Mouse (Mus musculus): ENCODE measurements at regions not wholly inside any gene's neighbourhood (a gene's known extent, or its start where the extent isn't known, plus 50 kb on each side); places are given as distances from the start of the nearest gene placed in this dataset.

DNA sequence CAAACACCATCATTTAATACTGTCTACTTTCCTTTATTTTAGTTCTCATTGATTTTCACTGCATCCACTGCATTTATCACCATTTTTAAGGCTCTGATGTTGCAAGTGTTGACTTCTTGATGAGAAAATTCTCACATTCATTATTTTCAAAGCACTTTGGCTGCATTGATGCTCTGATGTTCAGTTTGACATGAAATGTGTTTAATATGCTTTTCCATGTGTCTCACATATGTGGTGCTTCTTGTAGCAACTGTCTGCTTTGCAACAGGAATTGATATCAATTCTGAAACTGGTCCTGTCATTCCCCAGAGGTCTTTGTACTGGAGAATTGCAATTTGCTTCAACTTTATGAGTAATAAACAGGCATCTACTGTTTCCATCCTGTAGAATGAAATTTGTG lies 1676.1 kb upstream of the Flrt2 start:
- no peak for ATAC-seq
- no peak overlapping the region for H3K27ac ChIP-seq
- no peaks in the 10 kb centered on the region for H3K36me3 ChIP-seq
- no peaks in the 10 kb centered on the region for H3K4me1 ChIP-seq (replicated peaks)
- no peak overlapping the region for H3K9ac ChIP-seq (replicated peaks)
- no peak overlapping the region for H3K4me2 ChIP-seq (replicated peaks)
- no peaks in the 10 kb centered on the region for H3K27me3 ChIP-seq
- H3K4me3 ChIP-seq (replicated peaks), result no peak overlapping the region
- no peaks in the 10 kb centered on the region for H3K9me3 ChIP-seq

DNA sequence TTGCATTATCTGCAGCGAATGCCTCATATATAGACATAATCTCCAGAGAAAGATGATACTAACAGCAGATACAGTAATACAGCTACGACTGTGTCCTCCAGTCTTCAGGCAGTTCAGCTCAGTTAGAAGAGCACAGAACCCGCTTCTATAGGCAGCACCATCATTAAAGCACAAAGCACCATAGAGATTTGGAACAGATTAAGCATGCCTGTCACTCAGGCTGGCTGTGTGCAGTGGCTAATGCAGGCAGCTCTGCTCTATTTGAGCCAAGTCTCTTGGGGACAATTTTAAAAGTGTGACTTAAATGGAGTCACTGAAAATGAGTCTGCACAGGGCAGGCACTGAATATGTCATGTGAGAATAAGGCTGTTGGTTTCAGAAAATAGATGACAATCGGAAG lies 1660.7 kb upstream of the Flrt2 start:
- H3K27me3 ChIP-seq, result no peaks in the 10 kb centered on the region
- no peaks in the 10 kb centered on the region for H3K9me3 ChIP-seq
- ATAC-seq, result peak; percentile 99
- no peak overlapping the region for H3K4me3 ChIP-seq (replicated peaks)
- H3K27ac ChIP-seq, result no peak overlapping the region
- H3K4me2 ChIP-seq (replicated peaks), result no peak overlapping the region
- peaks cover 6% of the 10 kb centered on the region for H3K4me1 ChIP-seq (replicated peaks)
- H3K9ac ChIP-seq (replicated peaks), result no peak overlapping the region
- WGBS, result 32% methylated on average over 4 of the region's 4 CpGs
- H3K36me3 ChIP-seq, result no peaks in the 10 kb centered on the region

DNA sequence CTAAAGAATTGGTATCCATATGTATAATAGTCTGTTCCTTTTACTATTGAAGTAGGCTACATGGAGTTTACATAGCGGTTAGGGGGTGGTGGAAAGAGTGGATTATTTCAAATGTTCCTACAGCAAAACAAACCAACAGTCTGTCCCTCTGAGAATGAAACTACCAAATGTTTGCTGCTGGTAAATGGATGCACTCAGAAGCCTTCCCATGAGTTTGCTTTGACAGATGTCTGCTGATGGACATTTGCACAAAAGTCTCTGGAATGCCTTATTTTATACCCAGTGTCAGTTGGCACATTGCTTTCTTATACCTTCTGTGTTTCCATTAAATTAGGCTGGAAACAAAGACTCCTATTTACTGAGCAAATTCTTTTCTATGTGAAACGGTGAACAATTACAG lies 1644.1 kb upstream of the Flrt2 start:
- H3K4me1 ChIP-seq (replicated peaks), result no peaks in the 10 kb centered on the region
- no peak for ATAC-seq
- 76% methylated on average over 2 of the region's 2 CpGs for WGBS
- H3K4me3 ChIP-seq (replicated peaks), result no peak overlapping the region
- no peaks in the 10 kb centered on the region for H3K9me3 ChIP-seq
- H3K36me3 ChIP-seq, result no peaks in the 10 kb centered on the region
- H3K27ac ChIP-seq, result no peak overlapping the region
- H3K27me3 ChIP-seq, result no peaks in the 10 kb centered on the region
- no peak overlapping the region for H3K9ac ChIP-seq (replicated peaks)
- H3K4me2 ChIP-seq (replicated peaks), result no peak overlapping the region

DNA sequence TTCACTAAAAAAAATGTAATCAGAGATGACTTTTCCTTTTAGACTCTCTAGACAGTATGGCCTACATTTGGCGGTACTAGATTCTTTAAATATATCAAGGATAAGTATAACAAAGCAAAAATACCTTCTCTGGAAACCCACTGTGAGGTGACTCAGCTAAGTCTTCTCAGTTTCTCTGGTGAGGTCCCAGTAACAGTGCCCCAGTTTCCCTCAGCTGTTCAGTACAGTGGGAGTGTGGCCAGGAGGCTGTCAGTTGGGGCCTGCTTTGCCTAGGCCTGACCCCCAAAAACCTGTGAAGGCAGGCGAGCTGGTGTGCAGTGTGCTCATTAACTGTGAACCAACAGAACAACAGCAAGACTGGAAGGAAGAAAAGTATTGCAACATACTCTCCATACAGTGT lies 1634.3 kb upstream of the Flrt2 start:
- Histone ChIP-seq H3K36me3 (no peaks in the 10 kb centered on the region), H3K27ac (no peak overlapping the region), H3K4me2 (replicated peaks) (no peak overlapping the region), H3K9ac (replicated peaks) (no peak overlapping the region), H3K4me3 (replicated peaks) (no peak overlapping the region), H3K4me1 (replicated peaks) (no peaks in the 10 kb centered on the region), H3K9me3 (no peaks in the 10 kb centered on the region), H3K27me3 (no peaks in the 10 kb centered on the region)
- 87% methylated on average over 2 of the region's 2 CpGs for WGBS
- no peak for ATAC-seq

DNA sequence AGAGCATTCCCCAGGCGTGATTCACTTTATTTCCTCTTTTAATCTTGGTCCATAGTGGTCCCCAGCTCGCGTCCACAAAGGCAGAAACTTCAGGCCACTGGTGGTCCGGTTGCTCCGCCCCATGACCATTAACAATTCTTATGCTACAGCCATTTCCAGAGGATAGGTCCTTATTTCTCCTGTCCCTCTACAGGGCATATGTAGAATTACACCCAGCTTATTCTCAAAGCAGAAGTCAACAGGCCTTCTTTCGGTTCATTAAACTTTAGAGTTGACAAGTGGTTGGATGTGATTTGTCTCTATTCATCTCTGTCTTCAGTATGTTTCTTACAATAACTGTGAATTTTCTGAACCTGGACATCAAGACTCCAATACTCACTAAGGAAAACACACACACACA lies 1632.4 kb upstream of the Flrt2 start:
- H3K27ac ChIP-seq, result no peak overlapping the region
- 87% methylated on average over 6 of the region's 6 CpGs for WGBS
- no peak for ATAC-seq
- no peaks in the 10 kb centered on the region for H3K4me1 ChIP-seq (replicated peaks)
- H3K4me2 ChIP-seq (replicated peaks), result no peak overlapping the region
- H3K9ac ChIP-seq (replicated peaks), result no peak overlapping the region
- H3K4me3 ChIP-seq (replicated peaks), result no peak overlapping the region
- no peaks in the 10 kb centered on the region for H3K27me3 ChIP-seq
- H3K9me3 ChIP-seq, result no peaks in the 10 kb centered on the region
- no peaks in the 10 kb centered on the region for H3K36me3 ChIP-seq

DNA sequence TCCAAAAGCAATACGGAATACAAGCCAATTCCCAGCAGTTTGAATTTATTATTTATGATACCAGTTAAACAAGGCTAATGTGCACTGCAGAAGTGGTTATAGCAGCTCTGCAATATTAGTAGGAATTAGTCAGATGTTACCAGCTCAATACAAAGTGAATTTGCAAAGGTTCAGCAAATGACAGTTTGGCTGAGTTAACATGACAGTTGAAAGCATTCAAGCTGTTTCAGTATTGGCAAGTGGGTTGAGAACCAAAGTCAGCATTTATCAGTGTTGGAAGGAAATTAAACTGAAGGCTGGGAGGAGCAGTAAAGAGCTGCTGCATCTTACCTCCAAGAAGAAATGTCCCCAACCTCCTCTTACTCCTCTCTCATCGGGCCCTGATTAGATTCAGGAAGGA lies 1631.7 kb upstream of the Flrt2 start:
- Histone ChIP-seq H3K27me3 (no peaks in the 10 kb centered on the region), H3K4me3 (replicated peaks) (no peak overlapping the region), H3K36me3 (no peaks in the 10 kb centered on the region), H3K4me2 (replicated peaks) (no peak overlapping the region), H3K9me3 (no peaks in the 10 kb centered on the region), H3K4me1 (replicated peaks) (no peaks in the 10 kb centered on the region), H3K27ac (no peak overlapping the region), H3K9ac (replicated peaks) (no peak overlapping the region)
- ATAC-seq, result no peak
- WGBS, result 83% methylated on average over 2 of the region's 2 CpGs

DNA sequence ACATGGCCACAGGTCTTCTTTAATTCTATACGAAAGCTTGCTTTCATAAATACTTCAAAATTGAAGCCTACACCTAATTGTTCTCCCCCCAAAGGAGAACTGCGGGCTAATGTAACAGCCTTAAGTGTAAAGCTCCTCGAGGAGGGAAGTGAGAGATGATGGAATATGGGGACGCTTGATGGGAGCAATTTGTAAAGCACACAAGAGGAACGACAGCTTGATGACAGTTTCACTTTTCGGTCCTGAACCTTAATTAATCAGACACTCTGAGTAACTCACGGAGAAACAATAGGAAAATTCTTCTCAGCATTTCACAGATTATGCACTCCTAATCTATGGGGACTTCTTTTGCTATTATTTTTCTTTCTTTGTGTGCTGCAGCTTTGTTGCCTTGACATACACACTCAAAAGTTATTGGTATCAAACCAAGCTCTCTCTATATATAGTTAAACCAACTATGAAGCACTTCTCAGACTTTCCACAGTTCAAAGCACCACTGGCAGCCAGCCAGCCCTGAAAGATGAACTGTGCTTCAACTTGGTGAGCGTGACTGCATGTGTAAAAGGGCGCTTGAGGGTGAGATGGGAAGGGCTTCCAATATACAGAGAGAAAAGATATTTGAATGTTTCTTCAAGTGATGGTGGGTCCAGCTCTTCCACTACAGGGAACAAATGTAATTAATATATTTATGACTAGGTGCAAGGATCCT lies 1625.4 kb upstream of the Flrt2 start:
- Histone ChIP-seq H3K36me3 (no peaks in the 10 kb centered on the region), H3K9me3 (no peaks in the 10 kb centered on the region), H3K4me2 (replicated peaks) (no peak overlapping the region), H3K27ac (no peak overlapping the region), H3K4me3 (replicated peaks) (no peak overlapping the region), H3K27me3 (no peaks in the 10 kb centered on the region), H3K4me1 (replicated peaks) (no peaks in the 10 kb centered on the region), H3K9ac (replicated peaks) (no peak overlapping the region)
- whole genome bisulfite sequencing, result 69% methylated on average over 9 of the region's 9 CpGs
- ATAC-seq, result no peak

DNA sequence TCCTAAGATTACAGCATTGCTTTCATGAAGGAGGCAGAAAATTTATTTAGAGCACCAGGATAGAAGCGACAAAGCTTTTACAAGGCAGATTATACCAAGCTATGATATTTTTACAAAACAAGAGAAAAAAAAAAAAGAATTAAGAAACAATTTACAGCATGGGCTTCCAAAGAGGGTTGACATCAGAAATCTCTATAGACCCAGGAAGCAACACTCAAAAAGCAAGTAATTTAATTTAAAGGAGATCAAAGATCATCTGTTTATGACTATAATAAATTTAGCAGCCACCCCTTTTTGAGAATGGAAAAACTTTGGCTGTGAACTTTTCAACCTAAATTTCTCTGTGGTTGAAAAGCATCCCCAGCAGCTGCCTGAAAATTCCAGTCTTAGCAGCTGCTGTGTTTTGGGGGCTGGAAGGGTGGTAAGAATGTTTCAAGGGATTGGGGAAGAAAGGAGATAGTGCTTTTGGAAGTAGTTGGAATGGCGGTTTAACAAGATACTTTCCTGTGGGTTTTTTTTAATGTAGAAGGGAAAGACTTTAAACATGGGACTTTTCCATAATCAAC lies 1621.0 kb upstream of the Flrt2 start:
- no peak for ATAC-seq
- Histone ChIP-seq H3K27ac (no peak overlapping the region), H3K36me3 (no peaks in the 10 kb centered on the region), H3K4me1 (replicated peaks) (no peaks in the 10 kb centered on the region), H3K27me3 (no peaks in the 10 kb centered on the region), H3K4me3 (replicated peaks) (no peak overlapping the region), H3K9ac (replicated peaks) (no peak overlapping the region), H3K9me3 (no peaks in the 10 kb centered on the region), H3K4me2 (replicated peaks) (no peak overlapping the region)
- WGBS, result 91% methylated on average over 2 of the region's 2 CpGs

DNA sequence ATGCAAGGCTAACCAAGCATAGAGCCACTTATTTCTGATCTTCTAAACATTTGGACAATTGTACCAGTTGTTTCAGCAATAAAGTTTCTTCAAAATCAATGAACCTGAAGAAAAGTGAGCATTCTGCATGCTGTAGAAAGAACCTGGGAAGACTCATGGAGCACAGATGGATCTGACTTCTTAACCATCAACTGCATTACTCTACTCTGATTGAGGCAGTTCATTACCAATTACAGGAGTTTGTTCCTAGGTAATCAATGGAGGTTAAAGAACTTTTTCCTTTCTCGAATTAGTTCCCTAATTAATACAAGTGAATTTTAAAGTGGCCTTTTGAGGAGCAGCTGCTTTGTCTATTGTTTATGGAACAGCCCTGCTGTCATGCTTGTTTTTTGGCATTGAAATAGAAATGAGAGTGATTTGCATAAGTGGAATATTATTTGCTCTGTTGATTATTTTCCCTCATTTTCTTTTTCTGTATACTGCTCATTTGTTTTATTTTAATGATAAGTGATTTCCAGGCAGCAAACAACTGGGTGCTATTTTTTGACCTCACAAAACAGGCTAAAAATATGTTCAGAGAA lies 1586.4 kb upstream of the Flrt2 start:
- Histone ChIP-seq H3K4me1 (replicated peaks) (no peaks in the 10 kb centered on the region), H3K27me3 (no peaks in the 10 kb centered on the region), H3K4me3 (replicated peaks) (no peak overlapping the region), H3K36me3 (no peaks in the 10 kb centered on the region), H3K9ac (replicated peaks) (no peak overlapping the region), H3K27ac (no peak overlapping the region), H3K4me2 (replicated peaks) (no peak overlapping the region), H3K9me3 (no peaks in the 10 kb centered on the region)
- ATAC-seq, result no peak
- 35% methylated on average over 1 of the region's 1 CpGs for WGBS

DNA sequence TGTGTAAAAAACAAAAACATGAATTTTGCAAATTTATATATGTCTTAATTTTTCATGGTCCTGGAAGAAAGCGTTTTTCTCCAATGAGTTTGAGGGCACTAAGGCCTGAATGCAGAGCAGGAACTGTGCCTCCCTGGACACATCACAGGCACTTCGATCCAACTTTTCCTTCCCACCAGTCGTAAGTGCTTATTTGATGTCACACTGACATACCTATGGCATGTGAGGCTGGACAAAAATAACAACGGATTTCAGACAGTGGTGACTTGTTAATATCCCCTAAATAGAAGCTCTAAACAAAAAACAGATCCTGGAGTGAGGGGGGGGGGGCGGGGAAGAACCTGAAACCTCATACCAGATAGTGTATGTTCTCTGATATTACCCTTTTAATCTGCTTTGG lies 1541.9 kb upstream of the Flrt2 start:
- H3K9ac ChIP-seq (replicated peaks), result no peak overlapping the region
- no peaks in the 10 kb centered on the region for H3K9me3 ChIP-seq
- no peak overlapping the region for H3K4me3 ChIP-seq (replicated peaks)
- 81% methylated on average over 5 of the region's 5 CpGs for WGBS
- H3K4me2 ChIP-seq (replicated peaks), result no peak overlapping the region
- H3K27me3 ChIP-seq, result no peaks in the 10 kb centered on the region
- no peaks in the 10 kb centered on the region for H3K4me1 ChIP-seq (replicated peaks)
- no peak overlapping the region for H3K27ac ChIP-seq
- ATAC-seq, result no peak
- H3K36me3 ChIP-seq, result no peaks in the 10 kb centered on the region

DNA sequence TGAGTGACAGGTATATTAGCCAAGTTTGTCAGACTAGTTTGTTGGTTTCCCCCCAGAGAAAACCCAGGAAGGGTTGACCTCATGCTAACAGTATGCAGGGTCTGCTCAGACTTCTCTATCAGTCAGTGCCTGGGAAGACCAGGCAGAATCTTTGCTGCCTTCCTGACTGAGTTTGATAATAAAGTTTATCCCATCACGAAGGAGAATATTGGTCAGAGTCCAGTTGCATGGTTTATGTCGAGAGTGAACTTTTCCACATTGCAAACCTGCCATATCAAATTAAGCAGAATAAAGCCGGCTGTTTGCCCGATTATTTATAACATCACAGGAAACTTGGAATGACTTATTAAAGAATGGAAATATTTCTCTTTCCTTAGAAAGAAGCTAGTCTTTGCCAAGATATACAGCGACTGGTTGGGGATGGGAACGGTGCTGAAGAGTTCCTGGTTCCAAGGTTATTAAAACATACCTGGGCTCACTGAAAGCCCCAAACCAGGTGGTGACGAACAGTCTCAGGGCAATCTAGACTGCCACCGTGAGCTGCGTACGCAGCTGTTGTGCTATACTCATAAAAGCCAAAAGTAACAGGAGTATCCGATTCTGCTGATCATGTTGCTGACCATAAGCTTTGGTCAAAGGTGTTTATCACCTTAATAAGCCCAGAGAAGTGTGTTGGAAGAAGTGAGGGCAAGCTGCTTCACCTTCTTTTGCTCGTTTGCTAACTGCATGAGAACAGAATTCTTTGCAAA lies 1536.7 kb upstream of the Flrt2 start:
- H3K9ac ChIP-seq (replicated peaks), result no peak overlapping the region
- ATAC-seq, result no peak
- no peak overlapping the region for H3K4me2 ChIP-seq (replicated peaks)
- H3K4me1 ChIP-seq (replicated peaks), result no peaks in the 10 kb centered on the region
- H3K27me3 ChIP-seq, result no peaks in the 10 kb centered on the region
- 91% methylated on average over 12 of the region's 12 CpGs for WGBS
- H3K9me3 ChIP-seq, result no peaks in the 10 kb centered on the region
- no peak overlapping the region for H3K27ac ChIP-seq
- no peaks in the 10 kb centered on the region for H3K36me3 ChIP-seq
- no peak overlapping the region for H3K4me3 ChIP-seq (replicated peaks)

DNA sequence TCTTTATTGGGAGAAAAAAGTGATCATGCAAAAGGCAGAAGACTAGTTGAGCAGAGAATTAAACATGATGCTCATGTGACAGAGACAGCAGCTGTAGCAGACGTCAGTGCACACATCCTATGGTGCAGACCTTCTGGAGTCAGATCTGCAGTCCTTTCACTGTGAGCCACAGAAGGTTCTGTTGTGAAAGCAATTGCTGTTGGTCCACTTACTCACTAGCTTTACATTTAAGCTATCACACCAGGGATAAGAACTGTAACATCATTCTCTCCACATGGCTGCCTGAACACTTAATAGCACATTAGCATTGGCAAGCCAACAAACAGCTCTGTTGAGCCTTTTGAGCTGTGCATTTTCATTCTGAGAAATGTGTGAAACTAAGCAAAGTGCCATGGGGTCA lies 1509.7 kb upstream of the Flrt2 start:
- 55% methylated on average over 1 of the region's 1 CpGs for WGBS
- Histone ChIP-seq H3K36me3 (no peaks in the 10 kb centered on the region), H3K4me3 (replicated peaks) (no peak overlapping the region), H3K9ac (replicated peaks) (no peak overlapping the region), H3K27ac (no peak overlapping the region), H3K4me1 (replicated peaks) (no peaks in the 10 kb centered on the region), H3K27me3 (no peaks in the 10 kb centered on the region), H3K4me2 (replicated peaks) (no peak overlapping the region), H3K9me3 (no peaks in the 10 kb centered on the region)
- no peak for ATAC-seq
